Mouse (Mus musculus): ENCODE results near the gene Prss48. TPM values are rescaled to one million over a fixed set of nuclear protein-coding genes. Genes with fewer than 3 reads are reported as not detected.
"Not testable (repeated sequence)": the region's sequence is repeated elsewhere in the genome, so short reads cannot be mapped to it uniquely, and the experiment has no call there.

The Prss48 gene
- total RNA-seq, 2 experiments from 2014 or later = not detected

DNA sequence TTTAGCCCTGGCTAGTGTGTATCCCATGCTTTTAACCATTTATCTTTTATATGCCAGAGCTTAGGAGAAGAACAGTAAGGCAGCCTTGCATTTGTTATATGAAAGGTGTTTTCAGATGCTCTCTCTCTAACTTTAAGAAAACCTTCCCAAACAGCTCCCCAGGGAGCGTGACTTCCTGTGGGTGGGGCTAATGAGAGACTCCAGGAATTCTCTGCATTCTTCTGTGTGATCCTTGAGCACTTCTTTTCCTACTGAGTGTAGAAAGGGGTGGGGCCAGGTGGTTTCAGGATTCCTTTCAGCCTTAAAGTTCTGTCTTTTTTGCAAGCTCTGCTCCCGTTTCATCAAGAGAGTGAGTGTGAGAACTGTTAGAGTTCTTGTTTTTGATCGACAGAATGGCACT lies 8.3 kb upstream of the Prss48 start:
- no peak for ATAC-seq (replicated peaks; ENCODE audit: poor library complexity)

- no peak for ATAC-seq (replicated peaks; ENCODE audit: poor library complexity)
Measured at GRCm38 (mm10) chr3:86004751-86005150, 2.5 kb upstream of the Prss48 start.

GRCm38 (mm10) chr3:86002940-86003339 lies 649 bp upstream of the Prss48 start:
- ATAC-seq (replicated peaks; ENCODE audit: poor library complexity) = no peak

DNA sequence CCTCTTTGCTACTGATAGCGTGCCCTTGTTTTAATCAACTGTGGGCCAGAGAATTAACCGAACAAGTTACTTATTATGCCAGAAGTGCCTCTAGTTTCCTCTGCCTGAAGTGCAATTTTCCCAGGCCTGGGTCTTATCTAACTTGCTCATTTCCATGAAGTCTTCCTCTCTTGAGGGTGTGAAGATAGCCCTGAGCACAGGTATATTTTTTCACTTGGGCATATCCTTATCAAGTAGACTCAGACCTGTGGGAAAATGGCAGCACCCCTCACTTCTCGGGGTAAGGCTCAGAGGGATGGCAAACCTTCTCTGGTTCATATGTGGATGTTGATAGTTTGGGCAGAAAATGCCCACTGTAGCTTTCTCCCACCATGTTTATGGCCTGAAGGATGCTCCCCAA lies 1.0 kb downstream of the Prss48 start:
- ATAC-seq (replicated peaks; ENCODE audit: poor library complexity) = 0 out of 2 replicates have a peak, but pooled peaks have one; percentile 11

- no peak for ATAC-seq (replicated peaks; ENCODE audit: poor library complexity)
Measured at GRCm38 (mm10) chr3:85994645-85995044, 7.6 kb downstream of the Prss48 start.

- ATAC-seq (replicated peaks; ENCODE audit: poor library complexity) = no peak
Measured at GRCm38 (mm10) chr3:85993744-85994143, 8.5 kb downstream of the Prss48 start.

- peak; percentile 73 for ATAC-seq (replicated peaks; ENCODE audit: poor library complexity)
Measured at GRCm38 (mm10) chr3:85991802-85992156, 10.5 kb downstream of the Prss48 start.

- peak; percentile 58 for ATAC-seq (replicated peaks; ENCODE audit: poor library complexity)
Measured at GRCm38 (mm10) chr3:85991140-85991801, 11.0 kb downstream of the Prss48 start.

DNA sequence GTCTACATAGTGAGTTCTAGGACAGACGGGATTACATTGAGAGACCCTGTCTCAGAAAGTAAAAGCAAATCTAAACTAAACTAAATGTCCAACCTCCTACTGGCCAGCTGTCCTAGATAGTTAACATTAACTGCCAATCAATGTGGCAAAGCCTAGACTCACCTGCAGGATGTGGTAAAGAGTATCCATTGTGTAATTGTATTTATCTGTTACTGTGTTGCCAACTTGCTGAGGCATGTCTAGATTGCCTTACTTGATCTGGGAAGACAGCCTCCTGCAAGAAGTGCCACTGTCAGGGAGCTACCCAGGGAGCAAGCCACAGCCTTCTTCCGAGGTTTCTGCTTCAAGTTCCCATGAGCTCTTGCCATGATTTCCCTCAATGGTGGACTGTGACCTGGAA lies 15.1 kb downstream of the Prss48 start:
- no peak for ATAC-seq (replicated peaks; ENCODE audit: poor library complexity)

DNA sequence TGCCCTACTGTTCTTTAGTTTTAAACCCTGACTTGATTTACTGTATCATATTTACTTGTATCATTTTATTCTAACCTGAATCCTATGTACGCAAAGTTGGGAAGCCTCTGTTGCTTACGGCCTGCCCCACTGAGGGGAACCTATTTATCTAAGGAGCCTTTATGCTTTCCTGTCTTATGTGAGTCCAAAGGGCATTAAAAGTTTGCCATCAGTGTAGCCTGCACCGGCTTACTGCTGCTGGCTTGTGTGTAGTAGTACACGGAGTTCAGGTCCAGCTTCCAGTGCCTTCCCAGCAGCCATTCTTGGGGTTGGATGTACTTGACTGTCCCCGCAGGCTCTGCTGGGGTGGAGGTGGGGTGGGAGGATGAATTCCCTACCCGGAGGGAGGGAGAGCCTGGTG lies 17.8 kb downstream of the Prss48 start:
- ATAC-seq (replicated peaks; ENCODE audit: poor library complexity) = no peak

GRCm38 (mm10) chr3:85981761-85982160 lies 20.5 kb downstream of the Prss48 start:
- not testable (repeated sequence) for ATAC-seq (replicated peaks; ENCODE audit: poor library complexity)

DNA sequence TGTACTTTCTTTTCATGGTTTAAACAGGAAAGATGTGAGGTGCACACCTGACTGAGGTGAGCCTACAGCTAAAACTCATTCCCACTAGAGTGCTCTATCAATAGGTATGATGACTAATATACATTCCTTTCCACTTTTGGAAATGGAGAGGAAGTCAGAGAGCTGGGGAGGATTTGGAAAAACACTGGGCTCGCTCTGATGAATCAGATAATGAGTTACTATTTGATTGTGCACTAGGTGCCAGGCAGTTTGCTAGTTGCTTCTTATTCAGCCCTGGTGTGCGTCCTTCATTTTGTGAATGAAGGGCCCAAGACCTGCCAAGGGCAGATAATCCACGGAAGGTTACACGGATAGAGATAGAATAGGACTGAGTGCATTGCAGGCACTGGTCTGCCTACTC lies 22.3 kb downstream of the Prss48 start:
- ATAC-seq (replicated peaks; ENCODE audit: poor library complexity) = no peak

GRCm38 (mm10) chr3:85974451-85974850 lies 27.8 kb downstream of the Prss48 start:
- ATAC-seq (replicated peaks; ENCODE audit: poor library complexity) = no peak

- ATAC-seq (replicated peaks; ENCODE audit: poor library complexity) = no peak
Measured at GRCm38 (mm10) chr3:85973376-85974140, 28.7 kb downstream of the Prss48 start.

DNA sequence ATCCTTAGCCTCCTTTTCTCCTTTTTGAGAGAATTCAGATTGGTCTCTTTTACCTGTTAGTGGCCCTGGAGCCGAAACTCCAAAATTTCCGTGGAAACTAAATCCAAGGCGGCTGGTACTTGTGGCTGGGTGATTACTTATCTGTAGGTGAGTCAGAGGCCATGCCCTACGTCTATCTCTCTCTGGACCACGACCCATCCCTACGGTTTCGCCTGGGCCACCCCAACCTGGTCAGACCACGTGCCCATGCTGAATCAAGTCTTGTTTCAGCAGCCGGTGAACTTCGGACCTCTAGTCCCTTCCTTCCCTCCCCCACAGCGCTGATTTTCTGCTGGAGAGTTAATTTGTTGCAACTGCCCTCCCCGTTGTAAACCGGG lies 30.7 kb downstream of the Prss48 start:
- ATAC-seq (replicated peaks; ENCODE audit: poor library complexity) = 0 out of 2 replicates have a peak, but pooled peaks have one; percentile 26

GRCm38 (mm10) chr3:85970742-85971598 lies 31.3 kb downstream of the Prss48 start, which contains the start of gene Sh3d19:
Gene Sh3d19, plus strand, starts transcription at chr3:85971109.
- ATAC-seq (replicated peaks; ENCODE audit: poor library complexity) = peak; percentile 76

DNA sequence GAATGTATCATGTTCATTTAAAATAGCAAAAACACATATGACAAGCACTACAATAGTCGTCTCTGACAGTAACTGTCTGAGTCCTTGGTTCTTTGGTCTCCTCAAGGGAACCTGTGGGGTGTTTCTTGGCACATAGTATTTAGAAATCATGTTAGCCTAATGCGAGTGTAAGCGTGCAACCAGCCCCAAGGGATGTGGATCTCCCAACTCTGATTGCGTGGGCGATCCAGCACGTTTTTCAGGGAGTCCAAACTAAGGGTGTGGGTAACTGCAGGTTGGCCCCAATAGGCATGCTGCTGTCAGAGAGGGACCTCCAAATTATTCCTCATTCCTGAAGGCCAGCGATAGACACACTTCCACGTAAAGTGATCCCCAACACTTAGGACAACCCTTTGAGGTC lies 33.3 kb downstream of the Prss48 start:
- ATAC-seq (replicated peaks; ENCODE audit: poor library complexity) = no peak

GRCm38 (mm10) chr3:85965479-85965878 lies 36.8 kb downstream of the Prss48 start:
- no peak for ATAC-seq (replicated peaks; ENCODE audit: poor library complexity)

- no peak for ATAC-seq (replicated peaks; ENCODE audit: poor library complexity)
Measured at GRCm38 (mm10) chr3:85961134-85961533, 41.2 kb downstream of the Prss48 start.

DNA sequence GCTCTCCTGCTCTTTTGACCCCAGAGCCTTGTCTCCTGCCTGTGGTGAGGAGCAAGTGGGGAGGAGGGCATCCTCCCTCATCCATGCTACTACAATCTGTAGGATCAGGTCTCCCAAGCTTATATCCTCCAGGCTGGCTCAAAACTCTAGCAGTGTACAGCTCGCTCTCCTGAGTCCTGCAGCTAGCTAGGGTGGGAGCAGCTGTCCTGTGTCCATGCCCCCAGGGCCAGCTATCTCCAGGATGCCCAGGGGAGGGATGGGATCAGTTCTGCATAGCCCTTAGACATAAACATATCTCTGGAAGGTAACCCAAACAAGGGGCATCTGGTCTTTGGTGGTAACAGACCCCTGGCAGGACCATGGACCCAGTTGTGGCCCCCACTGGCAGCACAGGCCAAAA lies 42.6 kb downstream of the Prss48 start:
- ATAC-seq (replicated peaks; ENCODE audit: poor library complexity) = no peak

GRCm38 (mm10) chr3:85955704-85956103 lies 46.6 kb downstream of the Prss48 start:
- no peak for ATAC-seq (replicated peaks; ENCODE audit: poor library complexity)

DNA sequence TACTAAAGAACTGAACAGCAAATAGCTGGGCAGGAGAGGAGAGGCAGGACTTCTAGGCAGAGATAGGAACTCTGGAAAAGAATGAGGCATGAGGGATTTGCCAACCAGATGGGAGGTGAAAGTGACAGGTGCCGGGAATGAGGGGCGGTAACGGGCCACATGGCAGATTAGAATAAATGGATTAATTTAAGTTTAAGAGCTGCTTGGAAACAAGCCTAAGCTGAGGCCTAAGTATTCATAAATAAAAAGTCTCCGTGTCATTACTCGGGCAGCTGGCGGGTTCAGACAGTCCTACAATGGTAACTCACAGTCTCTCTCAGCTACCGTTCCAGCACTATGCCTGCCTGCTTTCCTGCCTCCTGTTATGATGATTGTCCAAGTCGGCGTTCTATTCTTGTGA lies 47.0 kb downstream of the Prss48 start:
- ATAC-seq (replicated peaks; ENCODE audit: poor library complexity) = no peak

Measured in megakaryocyte progenitor cell, adult 5-6 weeks (primary cell).